Mouse (Mus musculus) liver, embryonic 14.5 days (tissue): ENCODE measurements at regions not wholly inside any gene's neighbourhood (a gene's known extent, or its start where the extent isn't known, plus 50 kb on each side); places are given as distances from the start of the nearest gene placed in this dataset.

Experiments used
- ATAC-seq: fragments of 200-750 bp; cut with Nextera tagmentation; 2 replicates; pipeline ENCODE4 v1.8.0; 2017; ENCODE audit warnings: moderate number of reproducible peaks, mild to moderate bottlenecking, moderate library complexity; ENCODE audit not compliant: insufficient read depth
- DNase-seq, 3 experiments: peaks; one replicate each; pipeline ENCODE4 v3.0.0-alpha.2; 2012 to 2013; ENCODE audit warnings: low read depth in 3 of 3, low spot score in 3 of 3
- H3K27ac ChIP-seq: fragments of 300-500 bp; sonication (generic); 2 replicates; pipeline ENCODE4 v1.5.1; 2014; ENCODE audit warnings: moderate library complexity, mild to moderate bottlenecking, control low read depth, inconsistent platforms
- H3K27me3 ChIP-seq: fragments of 300-500 bp; sonication (generic); 2 replicates; pipeline ENCODE4 v1.6.1; 2014; ENCODE audit warnings: mild to moderate bottlenecking, low read length, moderate library complexity; ENCODE audit not compliant: control insufficient read depth, insufficient read depth
- H3K36me3 ChIP-seq: fragments of 300-500 bp; sonication (generic); replicated peaks from 2 replicates; pipeline ENCODE4 v1.6.1; 2014; ENCODE audit warnings: low read depth; ENCODE audit not compliant: control insufficient read depth, insufficient read depth
- H3K4me1 ChIP-seq, 2 experiments: fragments of 200-500 bp in 1 of 2; fragments of 300-500 bp in 1 of 2; sonication (generic) in 1 of 2; replicated peaks; 2 replicates each; pipeline ENCODE4 v1.6.1; 2012 to 2014; ENCODE audit warnings: antibody characterized with exemption in 1 of 2, inconsistent platforms in 1 of 2, low read length in 1 of 2; ENCODE audit not compliant: control insufficient read depth in 2 of 2, insufficient read depth in 2 of 2
- H3K4me2 ChIP-seq: fragments of 300-500 bp; sonication (generic); 2 replicates; pipeline ENCODE4 v1.6.1; 2014; ENCODE audit warnings: low read depth, mild to moderate bottlenecking, control low read depth, moderate library complexity
- H3K4me3 ChIP-seq, 2 experiments: fragments of 200-500 bp in 1 of 2; fragments of 300-500 bp in 1 of 2; sonication (generic) in 1 of 2; 2 replicates each; pipeline ENCODE4 v1.5.1; 2012 to 2014; ENCODE audit warnings: low read depth in 2 of 2, low read length in 2 of 2, mild to moderate bottlenecking in 2 of 2, control low read depth in 1 of 2, inconsistent platforms in 1 of 2, moderate library complexity in 1 of 2; ENCODE audit not compliant: insufficient read depth in 1 of 2
- H3K9ac ChIP-seq: fragments of 300-500 bp; sonication (generic); replicated peaks from 2 replicates; pipeline ENCODE4 v1.6.1; 2014; ENCODE audit warnings: mild to moderate bottlenecking, control low read depth, moderate library complexity
- H3K9me3 ChIP-seq: fragments of 300-500 bp; sonication (generic); 2 replicates; pipeline ENCODE4 v1.6.1; 2016; ENCODE audit warnings: low read length, mixed read lengths; ENCODE audit not compliant: control insufficient read depth
- CTCF ChIP-seq: IDR thresholded peaks from 2 replicates; pipeline ENCODE4 v1.5.1; 2016; ENCODE audit warnings: antibody characterized with exemption, low read depth, control low read depth
- EP300 ChIP-seq: IDR thresholded peaks from 2 replicates; pipeline ENCODE4 v1.6.1; 2016; ENCODE audit warnings: antibody characterized with exemption, low read depth
- WGBS: fragments of 180-500 bp; shearing (Covaris S2); extraction: QIAGEN DNeasy Blood & Tissue Kit; methylation state at CpG from one replicate; pipeline ENCODE4 v1.1.7; 2014; ENCODE audit not compliant: insufficient replicate concordance; 5-methylcytosine and 5-hydroxymethylcytosine counted together

DNA sequence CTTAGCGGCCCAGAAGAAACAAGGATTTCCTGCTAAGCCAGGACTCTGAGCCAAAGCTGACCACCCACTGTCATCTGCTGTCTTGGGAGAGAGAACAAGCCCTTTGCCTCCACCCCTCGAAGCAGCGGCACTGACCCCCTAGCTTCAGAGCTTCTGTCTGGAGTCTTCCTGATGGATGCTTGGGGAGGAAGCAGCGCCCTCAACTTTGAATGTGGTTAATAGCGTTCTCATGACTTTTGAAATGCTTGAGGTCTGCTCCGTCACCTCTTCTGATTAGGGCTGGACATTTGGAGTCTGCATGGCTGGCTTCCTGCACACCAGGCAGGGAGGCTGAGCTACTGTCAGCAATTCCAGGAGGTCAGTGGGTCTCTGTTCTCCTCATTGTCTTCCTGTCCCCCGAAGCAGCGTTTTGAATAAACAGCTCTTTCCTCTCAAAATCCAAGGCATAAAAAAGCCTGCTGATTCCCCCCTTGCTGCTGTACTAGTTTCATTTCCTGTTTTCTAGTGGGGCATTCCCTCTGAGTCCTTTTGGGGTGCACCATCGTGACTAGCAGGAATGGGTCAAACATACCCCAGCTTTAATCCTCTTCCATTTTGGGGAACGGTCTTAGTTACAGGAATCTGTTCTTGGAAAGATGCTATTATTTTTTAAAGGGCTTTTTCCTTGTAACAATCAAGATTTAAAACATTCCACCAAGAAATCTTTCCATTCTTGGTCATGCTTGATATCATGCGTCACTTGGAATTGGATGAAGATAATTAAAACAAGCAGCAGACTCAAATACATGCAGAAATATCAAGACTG, 256.0 kb downstream of the Ankrd16 start:
- Histone ChIP-seq H3K4me2 (no peak overlapping the region), H3K9ac (no peak overlapping the region), H3K27ac (no peak overlapping the region), H3K9me3 (no peaks in the 10 kb centered on the region), H3K4me1 (no peaks in the 10 kb centered on the region), H3K4me3 (no peak overlapping the region), H3K36me3 (no peaks in the 10 kb centered on the region), H3K27me3 (no peaks in the 10 kb centered on the region)
- no peak for TF ChIP-seq CTCF
- no peak for TF ChIP-seq EP300
- WGBS, result 33% methylated on average over 11 of the region's 11 CpGs
- no peak for DNase-seq
- peak; percentile 55 for ATAC-seq

DNA sequence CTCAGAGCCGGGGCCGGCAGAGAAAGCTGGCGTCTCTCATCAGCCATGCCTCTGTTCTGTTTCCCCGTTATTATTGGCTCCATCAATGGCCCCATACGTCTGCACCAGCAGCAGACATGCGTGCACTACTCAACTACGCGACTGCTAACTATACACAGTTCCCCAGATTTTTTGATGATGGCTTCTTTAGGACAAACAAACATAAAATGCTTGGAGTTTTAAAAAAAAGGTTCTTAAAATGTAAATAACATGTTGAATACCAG, 256.6 kb downstream of the Ankrd16 start:
- Histone ChIP-seq H3K27ac (no peak overlapping the region), H3K4me3 (no peak overlapping the region), H3K4me2 (no peak overlapping the region), H3K9me3 (no peaks in the 10 kb centered on the region), H3K9ac (no peak overlapping the region), H3K4me1 (no peaks in the 10 kb centered on the region), H3K27me3 (no peaks in the 10 kb centered on the region), H3K36me3 (no peaks in the 10 kb centered on the region)
- WGBS, result 69% methylated on average over 8 of the region's 8 CpGs
- no peak for DNase-seq
- TF ChIP-seq EP300, result no peak
- TF ChIP-seq CTCF, result no peak
- ATAC-seq, result no peak

DNA sequence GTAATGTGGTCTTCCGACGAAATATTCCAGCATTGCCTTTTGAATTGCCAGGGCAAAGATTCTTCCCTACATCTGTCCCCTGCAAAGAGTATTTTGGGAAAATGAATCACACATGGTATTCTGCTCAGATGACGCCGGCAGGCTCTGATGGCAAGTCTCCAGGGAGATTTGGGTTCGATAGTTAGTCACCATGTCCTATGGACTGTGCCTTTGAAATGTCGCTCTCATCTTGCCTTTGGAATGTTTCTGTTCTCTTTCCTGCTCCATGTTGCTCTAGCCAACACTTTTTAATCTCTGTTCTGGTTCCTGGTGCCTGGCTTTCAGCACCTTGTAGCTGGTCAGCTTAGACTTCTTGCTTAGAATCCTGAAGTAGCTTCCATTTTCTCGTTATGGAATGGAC, 252.3 kb downstream of the Itga8 start:
- H3K27me3 ChIP-seq, result no peaks in the 10 kb centered on the region
- H3K4me3 ChIP-seq, result no peak overlapping the region
- TF ChIP-seq CTCF, result no peak
- DNase-seq (no peak), ATAC-seq (no peak)
- H3K9me3 ChIP-seq, result no peaks in the 10 kb centered on the region
- H3K4me1 ChIP-seq, result 0 out of 4 replicates have a peak, but pooled peaks cover 0 to 2% of the 10 kb centered on the region in 2 experiments
- WGBS, result 65% methylated on average over 7 of the region's 7 CpGs
- no peak overlapping the region for H3K4me2 ChIP-seq
- no peak overlapping the region for H3K9ac ChIP-seq
- H3K36me3 ChIP-seq, result no peaks in the 10 kb centered on the region
- no peak overlapping the region for H3K27ac ChIP-seq

DNA sequence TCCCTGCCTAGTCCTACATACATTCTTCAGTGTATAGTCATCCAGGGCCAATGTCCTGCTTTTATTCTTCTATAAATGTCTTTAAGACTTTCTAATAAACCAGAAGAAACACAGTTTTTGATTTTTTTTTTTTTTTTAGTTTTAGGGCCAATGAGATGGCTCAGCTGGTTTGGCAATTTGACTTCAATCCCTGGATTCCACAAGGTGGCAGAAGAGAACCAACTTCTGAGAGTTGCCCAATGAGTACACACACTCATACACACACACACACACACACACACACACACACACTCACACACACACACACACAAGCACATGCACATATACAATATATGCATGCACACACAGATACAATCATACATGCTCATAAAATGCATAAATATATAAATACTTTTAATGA, 251.8 kb downstream of the Itga8 start:
- Histone ChIP-seq H3K9me3 (no peaks in the 10 kb centered on the region), H3K27ac (no peak overlapping the region), H3K4me3 (no peak overlapping the region), H3K9ac (no peak overlapping the region), H3K27me3 (no peaks in the 10 kb centered on the region), H3K36me3 (no peaks in the 10 kb centered on the region), H3K4me2 (no peak overlapping the region), H3K4me1 (0 out of 4 replicates have a peak, but pooled peaks cover 0 to 2% of the 10 kb centered on the region in 2 experiments)
- ATAC-seq (no peak), DNase-seq (no peak)
- no peak for TF ChIP-seq EP300
- peak; percentile 30; the same call in 1 of the 2 replicates for TF ChIP-seq CTCF

DNA sequence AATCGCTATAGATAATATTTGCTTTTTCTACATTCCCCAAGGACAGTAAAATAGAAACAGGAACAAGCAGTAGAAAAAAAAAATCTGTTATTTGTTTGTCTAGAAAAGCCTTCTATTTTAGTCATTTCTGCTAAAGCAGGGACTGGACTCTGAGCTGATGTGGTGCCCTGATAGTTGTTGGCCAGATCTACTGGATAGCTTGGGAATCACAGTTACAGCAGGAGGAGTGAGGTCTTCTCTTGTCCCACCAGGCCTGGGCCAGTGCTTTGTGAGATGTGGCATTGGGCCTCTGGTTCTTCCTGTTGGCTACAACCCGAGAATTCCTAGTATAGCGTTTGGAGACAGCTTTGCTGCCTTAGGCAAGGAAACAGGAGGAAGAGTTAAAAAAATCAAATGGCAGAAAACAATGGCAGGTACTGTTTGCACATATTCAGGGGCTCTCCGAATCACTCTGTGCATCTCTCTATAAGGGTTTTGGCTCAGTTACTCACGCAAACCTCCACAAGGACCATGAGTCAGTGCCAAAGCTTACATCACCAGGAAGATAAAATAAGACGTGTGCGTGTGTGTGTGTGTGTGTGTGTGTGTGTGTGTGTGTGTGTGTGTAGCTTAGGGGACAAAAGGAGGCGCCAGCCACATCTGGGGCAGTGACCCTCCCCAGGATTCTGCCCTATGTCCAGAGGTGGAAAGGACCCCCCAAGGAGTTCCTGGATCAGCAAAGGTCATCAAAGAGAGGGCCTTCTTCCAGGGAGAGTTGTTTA, 248.1 kb downstream of the Itga8 start:
- no peak overlapping the region for H3K9ac ChIP-seq
- no peak overlapping the region for H3K27ac ChIP-seq
- no peak overlapping the region for H3K4me2 ChIP-seq
- ATAC-seq (no peak), DNase-seq (no peak)
- H3K9me3 ChIP-seq, result no peaks in the 10 kb centered on the region
- H3K4me3 ChIP-seq, result no peak overlapping the region
- no peaks in the 10 kb centered on the region for H3K27me3 ChIP-seq
- 47% methylated on average over 8 of the region's 8 CpGs for WGBS
- no peaks in the 10 kb centered on the region for H3K36me3 ChIP-seq
- TF ChIP-seq CTCF, result no peak
- TF ChIP-seq EP300, result no peak
- H3K4me1 ChIP-seq, result 0 out of 4 replicates have a peak, but pooled peaks cover 0 to 2% of the 10 kb centered on the region in 2 experiments
